Mouse (Mus musculus): ENCODE data around the gene Tmem183a. TPM values are rescaled to one million over a fixed set of nuclear protein-coding genes. Genes with fewer than 3 reads are reported as not detected.

The Tmem183a gene
- total RNA-seq, 2 experiments from 2014 or later = 42.1 to 43.3 TPM

- peak; percentile 55 for ATAC-seq (replicated peaks; ENCODE audit: poor library complexity)
These were observed 39.2 kb downstream of the Tmem183a start for GRCm38 (mm10) chr1:134322591-134322990.

- ATAC-seq (replicated peaks; ENCODE audit: poor library complexity) = no peak
These were observed 41.0 kb downstream of the Tmem183a start for GRCm38 (mm10) chr1:134320691-134321301.

- ATAC-seq (replicated peaks; ENCODE audit: poor library complexity) = no peak
These were observed 43.5 kb downstream of the Tmem183a start for GRCm38 (mm10) chr1:134318261-134318660.

- no peak for ATAC-seq (replicated peaks; ENCODE audit: poor library complexity)
These were observed 45.4 kb downstream of the Tmem183a start for GRCm38 (mm10) chr1:134316361-134316760.

- peak; percentile 50; the same call in 1 of the 2 replicates for ATAC-seq (replicated peaks; ENCODE audit: poor library complexity)
These were observed 46.6 kb downstream of the Tmem183a start for GRCm38 (mm10) chr1:134315181-134315580.

- ATAC-seq (replicated peaks; ENCODE audit: poor library complexity) = no peak
These were observed 50.0 kb downstream of the Tmem183a start for GRCm38 (mm10) chr1:134311760-134312159.

- no peak for ATAC-seq (replicated peaks; ENCODE audit: poor library complexity)
These were observed 51.0 kb downstream of the Tmem183a start for GRCm38 (mm10) chr1:134310729-134311128.

- ATAC-seq (replicated peaks; ENCODE audit: poor library complexity) = no peak
These were observed 51.5 kb downstream of the Tmem183a start for GRCm38 (mm10) chr1:134310291-134310690.

GRCm38 (mm10) chr1:134307409-134307808, 54.4 kb downstream of the Tmem183a start:
- ATAC-seq (replicated peaks; ENCODE audit: poor library complexity) = no peak

- ATAC-seq (replicated peaks; ENCODE audit: poor library complexity) = no peak
These were observed 56.8 kb downstream of the Tmem183a start for GRCm38 (mm10) chr1:134304940-134305339.

- peak; percentile 86 for ATAC-seq (replicated peaks; ENCODE audit: poor library complexity)
These were observed 59.1 kb downstream of the Tmem183a start for GRCm38 (mm10) chr1:134302568-134303238.

GRCm38 (mm10) chr1:134298636-134299411, 63.0 kb downstream of the Tmem183a start:
- ATAC-seq (replicated peaks; ENCODE audit: poor library complexity) = peak; percentile 51

GRCm38 (mm10) chr1:134297265-134297664, 64.5 kb downstream of the Tmem183a start:
- ATAC-seq (replicated peaks; ENCODE audit: poor library complexity) = no peak

Other genes starting within 250 kb of the Tmem183a start
- 9.3 and 21.2 TPM in 2 replicates for gene Chil1, start 179.8 kb downstream of the Tmem183a start, total RNA-seq (2015)
- 8.9 and 16.2 TPM in 2 replicates for gene Chil1, start 179.8 kb downstream of the Tmem183a start, total RNA-seq (2017)
- 0.17 TPM in 1 of 2 replicates, not detected in the other for gene Mybph, start 168.5 kb downstream of the Tmem183a start, total RNA-seq (2015)
- not detected in 2 replicates for gene Mybph, start 168.5 kb downstream of the Tmem183a start, total RNA-seq (2017)
- not detected in 2 replicates for gene Adora1, start 126.5 kb downstream of the Tmem183a start, total RNA-seq (2015)
- not detected in 2 replicates for gene Adora1, start 126.5 kb downstream of the Tmem183a start, total RNA-seq (2017)
- not detected in 2 replicates for gene Myog, start 72.0 kb downstream of the Tmem183a start, total RNA-seq (2015)
- not detected in 2 replicates for gene Myog, start 72.0 kb downstream of the Tmem183a start, total RNA-seq (2017)
- 3.1 and 6.1 TPM in 2 replicates for gene Ppfia4, start 29.1 kb downstream of the Tmem183a start, total RNA-seq (2015)
- gene Ppfia4, start 29.1 kb downstream of the Tmem183a start, total RNA-seq (2017) = 5.3 and 6.5 TPM in 2 replicates
- not detected in 2 replicates for gene 4933406M09Rik, start 24.0 kb upstream of the Tmem183a start, total RNA-seq (2015)
- not detected in 2 replicates for gene 4933406M09Rik, start 24.0 kb upstream of the Tmem183a start, total RNA-seq (2017)
- gene Cyb5r1, start 43.6 kb upstream of the Tmem183a start, total RNA-seq (2015) = 45.6 and 45.9 TPM in 2 replicates
- 22.2 and 25.3 TPM in 2 replicates for gene Cyb5r1, start 43.6 kb upstream of the Tmem183a start, total RNA-seq (2017)
- 63.0 and 63.2 TPM in 2 replicates for gene Adipor1, start 53.4 kb upstream of the Tmem183a start, total RNA-seq (2015)
- 43.2 and 44.2 TPM in 2 replicates for gene Adipor1, start 53.4 kb upstream of the Tmem183a start, total RNA-seq (2017)
- 12.3 and 14.2 TPM in 2 replicates for gene Klhl12, start 93.6 kb upstream of the Tmem183a start, total RNA-seq (2015)
- gene Klhl12, start 93.6 kb upstream of the Tmem183a start, total RNA-seq (2017) = 11.7 and 21.7 TPM in 2 replicates
- gene Rabif, start 132.7 kb upstream of the Tmem183a start, total RNA-seq (2015) = 20.0 and 25.6 TPM in 2 replicates
- 15.4 and 15.5 TPM in 2 replicates for gene Rabif, start 132.7 kb upstream of the Tmem183a start, total RNA-seq (2017)
- 0.10 TPM in 1 of 2 replicates, not detected in the other for gene Mgat4e, start 187.7 kb upstream of the Tmem183a start, total RNA-seq (2015)
- gene Mgat4e, start 187.7 kb upstream of the Tmem183a start, total RNA-seq (2017) = not detected in 2 replicates
- gene Kdm5b, start 198.2 kb upstream of the Tmem183a start, total RNA-seq (2015) = 16.3 and 24.2 TPM in 2 replicates
- gene Kdm5b, start 198.2 kb upstream of the Tmem183a start, total RNA-seq (2017) = 18.0 and 20.6 TPM in 2 replicates

All from megakaryocyte progenitor cell, adult 5-6 weeks (primary cell).